Mouse (Mus musculus) E14TG2a.4 (cell line): ENCODE results near the gene Zdhhc11.

Source experiments
- H3K27me3 ChIP-seq: 2 replicates; pipeline ENCODE4 v1.6.1; 2014; ENCODE audit warnings: low read length, control low read depth; ENCODE audit not compliant: insufficient read depth
- H3K36me3 ChIP-seq: 2 replicates; pipeline ENCODE4 v1.6.1; 2014; ENCODE audit warnings: low read length, control low read depth; ENCODE audit not compliant: insufficient read depth
- H3K4me1 ChIP-seq: replicated peaks from 2 replicates; pipeline ENCODE4 v1.6.1; 2014; ENCODE audit warnings: low read depth, low read length, control low read depth
- H3K4me3 ChIP-seq: replicated peaks from 2 replicates; pipeline ENCODE4 v1.5.1; 2014; ENCODE audit warnings: mild to moderate bottlenecking, low read length
- H3K9me3 ChIP-seq: 2 replicates; pipeline ENCODE4 v1.6.1; 2014; ENCODE audit warnings: low read length, control low read depth
- CTCF ChIP-seq: conservative IDR thresholded peaks from 2 replicates; pipeline ENCODE4 v1.5.1; 2014; ENCODE audit warnings: low read length
- NANOG ChIP-seq: IDR thresholded peaks from 2 replicates; pipeline ENCODE4 v1.6.1; 2014; ENCODE audit warnings: borderline replicate concordance, low read length, mixed read lengths
- POU5F1 ChIP-seq: IDR thresholded peaks from 2 replicates; pipeline ENCODE4 v1.6.1; 2014; ENCODE audit warnings: low read length, borderline replicate concordance

Gene Zdhhc11

DNA sequence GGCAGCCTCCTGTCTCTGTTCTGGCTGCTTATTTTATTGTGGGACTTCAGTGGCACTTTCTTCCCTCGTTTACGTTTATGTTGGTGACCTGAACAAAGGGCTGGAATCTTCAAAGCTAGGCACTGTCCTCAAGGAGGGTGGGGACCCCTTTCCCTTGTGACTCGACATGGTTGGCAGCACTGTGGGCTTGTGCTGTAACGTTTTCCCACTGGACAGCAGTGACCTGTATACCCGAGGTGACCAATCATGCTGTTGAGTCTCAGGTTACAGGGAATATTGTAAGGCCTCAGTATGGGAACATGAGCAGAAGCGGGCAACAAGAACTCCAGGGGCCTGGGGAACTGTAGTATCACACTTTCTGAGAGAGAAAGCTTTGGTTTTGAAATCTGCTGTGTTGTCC lies 9.0 kb upstream of the Zdhhc11 start:
- TF ChIP-seq CTCF (no peak), POU5F1 (no peak), NANOG (no peak)
- Histone ChIP-seq H3K9me3 (no peaks in the 10 kb centered on the region), H3K27me3 (no peaks in the 10 kb centered on the region), H3K4me1 (no peaks in the 10 kb centered on the region), H3K36me3 (peaks cover 93% of the 10 kb centered on the region), H3K4me3 (no peak overlapping the region)

DNA sequence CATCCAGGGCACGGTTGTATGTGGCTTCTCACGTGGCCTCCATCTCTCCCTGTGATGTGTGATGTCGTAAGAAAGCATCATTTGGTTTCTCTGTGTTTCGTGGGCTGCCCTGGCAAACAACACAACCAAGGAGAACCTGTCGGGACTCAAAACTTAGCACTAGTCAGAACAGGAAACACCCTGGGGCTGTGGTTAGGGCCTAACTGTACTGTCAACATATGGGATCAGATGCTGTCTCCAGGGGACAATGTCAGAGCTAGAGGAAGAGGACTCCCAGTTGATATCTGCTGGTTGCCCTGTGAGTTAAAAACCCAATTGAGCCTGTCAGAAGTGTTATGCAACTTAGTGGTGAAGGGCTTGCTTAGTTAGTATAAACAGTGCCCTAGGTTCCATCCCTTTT lies 8.1 kb upstream of the Zdhhc11 start:
- H3K36me3 ChIP-seq = peaks cover 93% of the 10 kb centered on the region
- TF ChIP-seq NANOG (no peak), POU5F1 (no peak), CTCF (no peak)
- no peaks in the 10 kb centered on the region for H3K27me3 ChIP-seq
- no peaks in the 10 kb centered on the region for H3K9me3 ChIP-seq
- no peak overlapping the region for H3K4me3 ChIP-seq
- H3K4me1 ChIP-seq = no peaks in the 10 kb centered on the region

DNA sequence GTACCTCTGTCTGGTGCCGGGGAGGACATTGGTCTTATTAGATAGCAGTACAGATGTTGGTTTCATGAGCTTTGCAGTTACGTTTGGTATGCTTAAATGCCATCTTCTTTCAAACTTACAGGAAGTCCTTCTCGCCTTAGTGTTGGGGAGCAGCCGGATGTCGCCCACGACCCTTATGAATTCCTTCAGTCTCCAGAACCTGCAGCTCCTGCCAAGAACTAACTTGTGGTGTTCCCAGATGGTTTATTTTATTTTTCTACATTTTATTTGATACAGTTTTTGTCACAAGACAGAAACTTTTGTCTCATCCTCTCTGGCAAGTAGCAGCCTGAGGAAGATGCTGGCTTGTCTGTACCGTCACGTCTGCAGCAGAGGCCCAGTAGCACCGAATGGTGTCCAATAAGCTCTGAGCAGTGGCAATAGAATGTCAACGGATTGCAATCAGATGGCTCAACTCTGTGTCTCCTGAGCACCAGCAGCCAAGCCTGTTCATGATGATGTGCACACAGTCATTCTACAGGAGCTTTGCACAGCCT lies 3.5 kb upstream of the Zdhhc11 start:
- Histone ChIP-seq H3K9me3 (no peaks in the 10 kb centered on the region), H3K36me3 (peaks cover 59% of the 10 kb centered on the region), H3K4me3 (no peak overlapping the region), H3K27me3 (no peaks in the 10 kb centered on the region), H3K4me1 (no peaks in the 10 kb centered on the region)
- no peak for TF ChIP-seq NANOG

DNA sequence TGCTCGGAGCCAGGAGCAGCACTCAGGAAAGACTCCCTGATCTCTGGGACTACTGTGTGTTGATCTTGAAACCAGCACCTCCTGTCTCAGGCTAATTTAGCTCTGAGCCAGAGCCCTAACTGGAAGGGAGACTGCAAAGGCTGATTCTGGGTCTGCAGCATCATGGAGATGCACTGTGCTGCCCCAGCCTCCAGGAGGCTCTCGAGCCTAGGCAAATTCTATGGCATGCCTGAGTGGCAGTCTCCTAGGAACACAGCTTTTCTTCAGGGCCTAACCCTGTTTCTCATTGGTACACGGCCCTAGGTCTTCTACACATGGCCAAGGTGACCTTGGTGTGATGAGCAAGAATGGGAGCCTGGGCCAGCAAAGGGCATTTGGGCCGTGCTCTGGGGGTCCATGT lies 2.5 kb upstream of the Zdhhc11 start:
- Histone ChIP-seq H3K36me3 (peaks cover 49% of the 10 kb centered on the region), H3K4me3 (no peak overlapping the region), H3K27me3 (no peaks in the 10 kb centered on the region), H3K9me3 (no peaks in the 10 kb centered on the region), H3K4me1 (no peaks in the 10 kb centered on the region)
- no peak for TF ChIP-seq NANOG
- TF ChIP-seq CTCF = peak; percentile 23; the same call in 1 of the 2 replicates
- no peak for TF ChIP-seq POU5F1

DNA sequence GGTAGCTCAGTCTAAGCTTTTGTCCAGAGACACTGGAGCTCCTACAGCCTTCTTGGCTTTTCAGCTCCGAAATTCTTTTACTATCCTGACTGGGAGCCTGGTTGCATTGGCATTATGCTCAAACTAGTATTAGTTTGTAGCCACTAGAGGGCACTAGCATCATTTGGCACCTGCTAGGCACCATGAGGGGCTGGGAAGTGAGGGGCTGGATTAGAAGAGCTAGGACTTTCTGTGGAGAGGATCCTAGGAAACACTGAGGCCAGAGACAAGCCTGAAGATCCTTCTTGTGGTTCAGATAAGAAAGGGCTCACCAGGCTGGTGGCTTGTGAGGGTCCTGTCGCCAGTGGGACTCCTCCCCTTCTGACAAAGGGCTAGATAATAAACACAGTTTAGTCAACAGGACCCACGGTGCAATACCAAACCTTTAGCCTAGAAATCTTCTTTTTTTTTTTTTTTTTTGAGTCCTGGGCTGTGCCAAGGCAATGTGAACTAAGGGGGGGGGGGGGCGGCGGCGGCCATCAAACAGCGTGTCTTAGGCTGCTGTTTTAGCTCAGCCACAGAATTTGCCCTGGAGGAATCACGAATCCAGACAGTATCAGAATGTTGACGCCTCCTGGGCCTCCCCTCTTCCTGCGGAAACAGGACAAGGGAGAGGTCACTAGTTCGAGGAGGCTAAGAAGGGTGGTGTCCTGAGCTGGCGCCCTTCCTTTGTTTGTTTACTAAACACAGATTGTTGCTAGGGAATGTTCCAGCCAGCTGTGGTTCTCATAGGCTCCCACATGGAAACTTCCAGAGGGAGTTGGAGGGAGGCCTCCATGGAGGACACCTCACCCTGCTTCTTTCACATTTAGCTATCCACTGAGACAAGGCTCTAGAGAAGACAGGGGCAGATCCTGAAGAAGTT lies 7.1 kb downstream of the Zdhhc11 start:
- Histone ChIP-seq H3K4me3 (no peak overlapping the region), H3K27me3 (no peaks in the 10 kb centered on the region; the same call in 1 of the 2 replicates)
- TF ChIP-seq CTCF (peak; percentile 45), NANOG (no peak), POU5F1 (no peak)

DNA sequence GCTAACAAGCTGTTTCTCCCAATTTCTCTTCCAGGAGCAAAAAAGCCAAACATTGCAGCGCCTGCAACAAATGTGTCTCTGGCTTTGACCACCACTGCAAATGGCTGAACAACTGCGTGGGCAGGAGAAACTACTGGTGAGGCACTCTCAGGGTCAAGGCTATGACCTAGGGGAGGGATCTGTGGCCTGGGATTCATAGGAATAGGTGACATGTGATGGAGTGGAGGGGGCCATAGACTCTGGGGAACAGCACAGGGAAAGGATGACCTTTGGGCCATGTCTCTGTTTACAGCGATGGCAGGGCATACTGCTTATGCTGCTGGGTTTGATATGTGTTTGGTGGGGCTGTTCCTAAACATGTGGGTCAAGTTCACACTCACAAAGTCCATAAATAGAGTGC lies 10.9 kb downstream of the Zdhhc11 start:
- no peaks in the 10 kb centered on the region; the same call in 1 of the 2 replicates for H3K27me3 ChIP-seq
- H3K36me3 ChIP-seq = no peaks in the 10 kb centered on the region
- H3K9me3 ChIP-seq = peaks cover 18% of the 10 kb centered on the region
- no peak overlapping the region for H3K4me3 ChIP-seq
- no peaks in the 10 kb centered on the region for H3K4me1 ChIP-seq
- TF ChIP-seq POU5F1 = no peak
- no peak for TF ChIP-seq CTCF
- no peak for TF ChIP-seq NANOG

More for the DNA sequence above, 7.1 kb downstream of the Zdhhc11 start:
- Histone ChIP-seq H3K9me3 (peaks cover 29% of the 10 kb centered on the region), H3K36me3 (no peaks in the 10 kb centered on the region), H3K4me1 (no peaks in the 10 kb centered on the region)

DNA sequence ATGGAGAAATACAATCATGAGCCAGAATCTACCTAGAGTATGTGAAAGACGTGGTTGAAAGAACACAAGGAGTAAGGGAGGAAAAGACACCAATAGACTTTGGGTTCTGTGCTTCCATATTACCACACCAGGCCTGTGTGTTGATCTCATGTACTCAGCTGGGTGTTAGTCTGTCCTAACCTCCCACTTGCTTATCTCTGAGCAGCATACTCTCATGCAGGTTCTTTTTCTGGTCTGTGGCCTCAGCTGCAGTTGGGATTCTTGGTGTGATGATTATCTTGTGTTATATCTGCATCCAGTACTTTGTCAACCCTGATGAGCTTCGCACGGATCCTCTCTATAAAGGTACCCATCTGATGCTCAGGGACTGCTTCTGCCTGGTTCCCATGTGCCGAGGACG lies 13.3 kb downstream of the Zdhhc11 start:
- Histone ChIP-seq H3K4me1 (no peaks in the 10 kb centered on the region), H3K4me3 (no peak overlapping the region), H3K36me3 (no peaks in the 10 kb centered on the region), H3K9me3 (no peaks in the 10 kb centered on the region), H3K27me3 (no peaks in the 10 kb centered on the region; the same call in 1 of the 2 replicates)
- TF ChIP-seq POU5F1 = no peak
- TF ChIP-seq CTCF = no peak
- TF ChIP-seq NANOG = no peak

DNA sequence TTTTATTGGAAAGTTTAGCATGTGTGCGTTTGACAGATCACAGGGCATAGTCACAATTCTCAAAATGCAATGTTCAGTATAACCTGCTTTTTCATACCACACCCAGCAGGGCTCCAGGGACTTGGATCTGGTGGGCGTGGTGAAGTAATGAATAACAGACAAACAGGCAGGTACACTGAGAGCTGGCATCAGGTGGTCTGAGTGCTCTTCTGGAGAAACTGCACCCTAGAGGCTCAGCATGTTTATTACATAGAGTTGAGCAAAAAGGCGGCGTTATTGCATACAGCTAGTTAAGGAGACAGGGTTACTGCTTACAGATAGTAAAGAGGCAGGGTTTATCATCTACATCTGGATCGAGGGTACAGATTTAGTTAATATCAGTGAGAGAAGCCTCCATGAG lies 26.7 kb downstream of the Zdhhc11 start:
- Histone ChIP-seq H3K36me3 (no peaks in the 10 kb centered on the region), H3K27me3 (no peaks in the 10 kb centered on the region), H3K4me1 (no peaks in the 10 kb centered on the region), H3K4me3 (no peak overlapping the region), H3K9me3 (no peaks in the 10 kb centered on the region)
- TF ChIP-seq NANOG = no peak
- TF ChIP-seq POU5F1 = no peak
- no peak for TF ChIP-seq CTCF

DNA sequence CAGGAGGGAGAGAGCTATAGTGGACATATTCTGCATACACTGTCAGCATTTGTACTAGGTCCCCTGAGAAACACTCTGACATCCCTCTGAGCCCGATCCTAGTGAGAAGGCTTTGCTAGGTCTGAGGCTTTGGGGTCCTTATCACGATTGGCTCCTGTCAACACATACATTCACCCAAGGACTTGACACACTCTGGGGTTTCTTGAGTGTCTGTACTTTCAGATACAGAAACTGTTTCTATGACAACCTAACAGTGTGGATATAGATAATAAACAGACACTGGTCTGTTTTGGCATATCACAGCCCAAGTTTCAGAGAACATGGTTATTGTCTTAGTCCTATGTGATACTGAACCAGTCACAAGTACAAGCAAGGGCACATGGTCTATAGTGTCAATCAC lies 27.1 kb downstream of the Zdhhc11 start:
- Histone ChIP-seq H3K4me3 (no peak overlapping the region), H3K4me1 (no peaks in the 10 kb centered on the region), H3K36me3 (no peaks in the 10 kb centered on the region), H3K9me3 (no peaks in the 10 kb centered on the region), H3K27me3 (no peaks in the 10 kb centered on the region)
- no peak for TF ChIP-seq CTCF
- TF ChIP-seq POU5F1 = no peak
- no peak for TF ChIP-seq NANOG
